Mouse (Mus musculus) adrenal gland, postnatal 36 days (tissue): ENCODE results near the gene Prtg. TPM values are rescaled to one million over a fixed set of nuclear protein-coding genes. Genes with fewer than 3 reads are reported as not detected.
A peak's percentile ranks its signal among the peaks of the same experiment; 100 is the strongest.

Source experiments
- DNase-seq, 2 experiments: peaks; one replicate each; pipeline ENCODE4 v3.0.0; 2021; ENCODE audit warnings: mixed read lengths in 1 of 2
- total RNA-seq, 2 experiments: library from RNA; stranded (reverse); gene quantifications; 2 replicates each; pipeline ENCODE4 v1.2.3; 2021

Gene Prtg
- total RNA-seq, 2 experiments from 2014 or later = 0.17 to 0.33 TPM

GRCm38 (mm10) chr9:72862186-72862585, 55.5 kb downstream of the Prtg start:
- no peak for DNase-seq

- no peak for DNase-seq
These were observed 56.3 kb downstream of the Prtg start for GRCm38 (mm10) chr9:72862955-72863354.

GRCm38 (mm10) chr9:72863773-72864172, 57.1 kb downstream of the Prtg start:
- no peak for DNase-seq

GRCm38 (mm10) chr9:72867434-72867833, 60.8 kb downstream of the Prtg start:
- DNase-seq = no peak

- DNase-seq = no peak
These were observed 62.1 kb downstream of the Prtg start for GRCm38 (mm10) chr9:72868774-72869173.

GRCm38 (mm10) chr9:72871506-72872297, 65.0 kb downstream of the Prtg start:
- DNase-seq = no peak

DNA sequence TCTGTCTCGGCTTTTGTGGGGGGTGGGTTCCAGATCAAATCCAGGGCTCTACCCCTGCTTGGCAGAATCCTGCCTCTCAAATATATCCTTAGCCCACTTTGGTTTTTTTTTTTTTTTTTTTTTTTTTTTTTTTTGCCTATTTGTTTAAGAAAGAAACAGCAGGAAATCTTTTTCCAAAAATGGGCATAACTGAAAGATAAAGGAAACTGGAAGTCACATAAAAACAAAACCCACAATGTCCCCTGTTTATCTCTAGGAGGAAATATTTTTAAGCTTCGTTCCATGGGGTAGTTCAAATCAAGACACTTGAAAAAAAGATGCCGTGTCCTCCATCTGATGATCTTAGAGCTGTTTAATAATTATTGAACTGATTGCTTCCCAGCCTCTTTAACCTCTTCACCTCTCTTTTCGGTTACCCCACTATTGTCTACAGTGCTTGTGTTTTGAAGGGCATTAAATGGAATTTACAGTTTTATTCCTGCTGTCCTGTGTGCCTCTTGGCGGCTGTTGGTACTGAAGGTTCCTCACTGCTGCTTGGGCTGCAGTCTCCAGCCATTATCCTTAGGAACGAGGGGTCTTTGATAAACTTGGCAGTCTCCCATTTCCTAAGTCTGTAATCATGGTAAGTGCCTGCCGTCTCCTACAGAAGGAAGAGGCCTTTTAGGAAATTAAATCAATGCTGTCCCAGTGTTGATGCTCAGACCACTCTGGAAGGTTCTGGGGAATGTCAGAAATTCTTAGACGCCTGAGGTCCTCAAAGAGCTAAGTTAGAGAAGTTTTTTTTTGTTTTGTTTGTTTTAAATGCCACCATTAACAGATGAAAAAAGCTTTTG, 65.8 kb downstream of the Prtg start:
- no peak for DNase-seq

DNA sequence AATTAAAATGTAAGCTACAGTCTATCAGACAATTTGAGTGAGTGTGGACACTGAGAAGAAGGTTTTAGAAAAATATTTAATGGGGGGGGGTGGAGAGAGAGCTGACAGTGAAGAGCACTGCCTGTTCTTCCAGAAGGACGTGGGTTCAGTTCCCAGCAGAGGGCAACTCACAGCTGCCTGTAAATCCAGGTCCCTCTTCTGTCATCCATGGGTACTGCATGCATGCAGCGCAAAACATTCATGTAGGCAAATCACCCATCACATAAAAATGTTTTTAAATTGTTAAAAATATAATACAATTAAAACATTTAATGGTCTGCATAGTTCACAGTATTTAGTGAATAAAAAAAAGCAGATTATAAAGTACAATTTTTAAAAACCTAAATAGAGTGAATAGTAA, 69.2 kb downstream of the Prtg start:
- DNase-seq = no peak

GRCm38 (mm10) chr9:72877905-72878304, 71.2 kb downstream of the Prtg start:
- DNase-seq = no peak

DNA sequence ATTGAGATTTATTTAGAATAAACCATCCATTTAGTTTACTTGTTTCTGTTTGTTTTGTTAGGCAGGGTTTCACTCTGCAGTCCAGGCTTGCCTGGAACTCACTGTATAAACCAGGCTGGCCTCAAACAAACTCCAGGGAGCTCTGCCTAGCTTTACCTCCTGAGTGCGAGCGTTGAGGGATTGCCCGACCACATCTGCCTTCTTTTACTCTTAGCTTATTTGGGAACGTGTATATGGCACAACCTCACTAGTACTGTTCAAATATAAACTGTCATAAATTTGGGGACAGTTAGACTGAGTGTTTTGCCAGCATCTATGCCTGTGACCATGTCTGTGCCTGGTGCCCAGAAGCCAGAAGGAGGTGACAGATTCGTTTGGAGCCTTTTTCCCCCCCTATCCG, 72.0 kb downstream of the Prtg start:
- DNase-seq = no peak

DNA sequence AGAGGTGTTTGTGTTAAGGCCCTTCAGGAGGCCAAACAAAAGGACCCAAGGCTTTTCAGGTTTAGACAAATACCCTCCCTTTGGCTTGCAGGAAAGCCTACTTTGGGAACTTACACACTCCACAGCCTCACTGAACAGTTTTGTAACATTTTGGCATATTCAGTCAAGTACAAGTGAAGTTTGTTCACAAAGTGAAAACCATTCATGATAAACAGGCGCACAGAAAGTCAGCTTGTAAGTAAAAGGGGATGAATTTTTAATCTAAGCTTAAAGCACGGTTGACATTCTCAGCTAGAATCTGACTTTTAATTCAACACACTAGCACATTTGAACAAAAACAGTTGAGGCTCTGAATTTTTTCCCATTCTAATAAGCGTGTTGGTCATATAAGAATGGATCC, 72.9 kb downstream of the Prtg start:
- DNase-seq = no peak

GRCm38 (mm10) chr9:72880225-72880960, 73.7 kb downstream of the Prtg start:
- peak; percentile 5 to 51 for DNase-seq

- DNase-seq = peak; percentile 53 to 66
These were observed 74.5 kb downstream of the Prtg start for GRCm38 (mm10) chr9:72881026-72881768.

DNA sequence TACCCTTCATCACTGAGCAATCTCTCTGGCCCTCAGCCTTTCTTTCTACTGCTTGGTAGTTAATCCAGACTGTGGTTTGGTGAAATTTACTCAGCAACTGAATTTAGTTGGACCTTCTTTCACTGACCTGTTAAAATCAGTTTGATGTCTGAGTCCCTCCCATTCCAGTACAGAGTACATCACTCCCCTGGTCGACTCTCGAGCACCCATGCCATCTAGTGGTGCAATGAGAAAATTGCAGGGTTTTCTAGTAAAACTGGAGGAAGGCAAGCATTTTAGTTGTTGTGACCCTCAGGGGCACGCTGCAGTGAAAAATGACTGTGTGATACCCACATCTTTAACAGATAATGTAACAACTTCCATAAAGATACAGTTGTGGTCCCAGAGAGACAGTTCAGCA, 77.3 kb downstream of the Prtg start:
- DNase-seq = peak; percentile 40 to 55

GRCm38 (mm10) chr9:72889777-72890176, 83.1 kb downstream of the Prtg start:
- no peak for DNase-seq

- DNase-seq = no peak
These were observed 83.9 kb downstream of the Prtg start for GRCm38 (mm10) chr9:72890499-72891085.

- DNase-seq = no peak
These were observed 86.1 kb downstream of the Prtg start for GRCm38 (mm10) chr9:72892761-72893160.

- no peak for DNase-seq
These were observed 88.2 kb downstream of the Prtg start for GRCm38 (mm10) chr9:72894796-72895352.

GRCm38 (mm10) chr9:72902057-72902456, 95.4 kb downstream of the Prtg start:
- no peak for DNase-seq

DNA sequence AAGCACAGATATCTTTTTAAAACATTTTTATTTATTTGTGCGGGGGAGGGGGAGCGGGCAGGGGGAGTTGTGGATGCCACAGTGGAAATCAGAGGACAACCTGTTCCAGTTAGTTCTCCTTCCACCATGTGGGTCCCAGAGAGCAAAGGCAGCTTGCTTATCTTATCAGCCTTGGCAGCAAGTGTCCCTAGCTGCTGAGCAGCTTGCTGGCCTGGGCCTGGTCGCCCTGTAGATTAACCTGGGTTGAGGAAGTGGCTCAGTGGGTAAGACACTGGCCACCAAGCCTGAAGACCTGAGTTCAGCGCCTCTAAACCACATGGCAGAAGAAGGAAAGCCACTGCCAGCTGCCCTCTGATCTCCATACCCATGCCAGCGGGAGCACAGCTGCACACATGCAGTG, 95.9 kb downstream of the Prtg start:
- no peak for DNase-seq

- no peak for DNase-seq
These were observed 100.0 kb downstream of the Prtg start for GRCm38 (mm10) chr9:72906693-72907103.
